Mouse (Mus musculus): Measurements from ENCODE around the gene Cd47. TPM values are rescaled to one million over a fixed set of nuclear protein-coding genes. Genes with fewer than 3 reads are reported as not detected.
A peak's percentile ranks its signal among the peaks of the same experiment; 100 is the strongest.

The Cd47 gene
- polyA plus RNA-seq, 1 experiment from 2014 or later = 98.2 TPM

GRCm38 (mm10) chr16:49798790-49799189 lies 1.5 kb upstream of the Cd47 start:
- H3K4me2 ChIP-seq (replicated peaks; ENCODE audit: low read depth) = no peak overlapping the region
- TF ChIP-seq CTCF (IDR thresholded peaks at IDR 0.05; ENCODE audit: low read depth) = no peak
- no peaks in the 10 kb centered on the region for H3K36me3 ChIP-seq (ENCODE audit: control insufficient read depth, insufficient read depth)
- no peak overlapping the region for H3K27ac ChIP-seq (ENCODE audit: low read depth, low read length)
- no peaks in the 10 kb centered on the region for H3K9me3 ChIP-seq (ENCODE audit: control insufficient read depth)
- no peaks in the 10 kb centered on the region for H3K4me1 ChIP-seq (replicated peaks; ENCODE audit: control insufficient read depth, insufficient read depth, low read length)
- H3K9ac ChIP-seq (ENCODE audit: low read depth, low read length) = no peak overlapping the region
- no peak overlapping the region for H3K4me3 ChIP-seq (ENCODE audit: low read depth, low read length)
- no peak for ATAC-seq
- no peaks in the 10 kb centered on the region for H3K27me3 ChIP-seq (replicated peaks; ENCODE audit: control insufficient read depth, insufficient read depth, low read length)
- 77% methylated on average over 6 of the region's 6 CpGs for WGBS

- H3K36me3 ChIP-seq (ENCODE audit: control insufficient read depth, insufficient read depth) = no peaks in the 10 kb centered on the region
- no peak overlapping the region for H3K27ac ChIP-seq (ENCODE audit: low read depth, low read length)
- H3K9me3 ChIP-seq (ENCODE audit: control insufficient read depth) = no peaks in the 10 kb centered on the region
- no peak overlapping the region for H3K9ac ChIP-seq (ENCODE audit: low read depth, low read length)
- ATAC-seq = no peak
- H3K27me3 ChIP-seq (replicated peaks; ENCODE audit: control insufficient read depth, insufficient read depth, low read length) = no peaks in the 10 kb centered on the region
- no peak overlapping the region for H3K4me3 ChIP-seq (ENCODE audit: low read depth, low read length)
- no peak overlapping the region for H3K4me2 ChIP-seq (replicated peaks; ENCODE audit: low read depth)
- WGBS = 70% methylated on average over 5 of the region's 5 CpGs
- no peak for TF ChIP-seq CTCF (IDR thresholded peaks at IDR 0.05; ENCODE audit: low read depth)
- no peaks in the 10 kb centered on the region for H3K4me1 ChIP-seq (replicated peaks; ENCODE audit: control insufficient read depth, insufficient read depth, low read length)
These were observed 663 bp downstream of the Cd47 start for GRCm38 (mm10) chr16:49800996-49801395.

- Histone ChIP-seq H3K4me1 (replicated peaks; ENCODE audit: control insufficient read depth, insufficient read depth, low read length) (no peaks in the 10 kb centered on the region), H3K9ac (ENCODE audit: low read depth, low read length) (no peak overlapping the region), H3K36me3 (ENCODE audit: control insufficient read depth, insufficient read depth) (no peaks in the 10 kb centered on the region), H3K9me3 (ENCODE audit: control insufficient read depth) (no peaks in the 10 kb centered on the region), H3K27me3 (replicated peaks; ENCODE audit: control insufficient read depth, insufficient read depth, low read length) (no peaks in the 10 kb centered on the region), H3K27ac (ENCODE audit: low read depth, low read length) (no peak overlapping the region), H3K4me2 (replicated peaks; ENCODE audit: low read depth) (no peak overlapping the region), H3K4me3 (ENCODE audit: low read depth, low read length) (no peak overlapping the region)
- no peak for TF ChIP-seq CTCF (IDR thresholded peaks at IDR 0.05; ENCODE audit: low read depth)
- 59% methylated on average over 5 of the region's 5 CpGs for WGBS
- ATAC-seq = no peak
These were observed 1.1 kb downstream of the Cd47 start for GRCm38 (mm10) chr16:49801399-49801798.

GRCm38 (mm10) chr16:49802993-49803392 lies 2.7 kb downstream of the Cd47 start:
- Histone ChIP-seq H3K36me3 (ENCODE audit: control insufficient read depth, insufficient read depth) (no peaks in the 10 kb centered on the region), H3K4me2 (replicated peaks; ENCODE audit: low read depth) (no peak overlapping the region), H3K27ac (ENCODE audit: low read depth, low read length) (no peak overlapping the region), H3K4me3 (ENCODE audit: low read depth, low read length) (no peak overlapping the region), H3K9me3 (ENCODE audit: control insufficient read depth) (no peaks in the 10 kb centered on the region), H3K9ac (ENCODE audit: low read depth, low read length) (no peak overlapping the region), H3K27me3 (replicated peaks; ENCODE audit: control insufficient read depth, insufficient read depth, low read length) (no peaks in the 10 kb centered on the region), H3K4me1 (replicated peaks; ENCODE audit: control insufficient read depth, insufficient read depth, low read length) (no peaks in the 10 kb centered on the region)
- WGBS = 66% methylated on average over 2 of the region's 2 CpGs
- TF ChIP-seq CTCF (IDR thresholded peaks at IDR 0.05; ENCODE audit: low read depth) = no peak
- no peak for ATAC-seq

- peak overlapping the region; percentile 20; the same call in 1 of the 2 replicates for H3K4me3 ChIP-seq (ENCODE audit: low read depth, low read length)
- peak overlapping the region; percentile 61 for H3K4me2 ChIP-seq (replicated peaks; ENCODE audit: low read depth)
- 9% methylated on average over 12 of the region's 12 CpGs for WGBS
- TF ChIP-seq CTCF (IDR thresholded peaks at IDR 0.05; ENCODE audit: low read depth) = no peak
- no peaks in the 10 kb centered on the region for H3K27me3 ChIP-seq (replicated peaks; ENCODE audit: control insufficient read depth, insufficient read depth, low read length)
- H3K9me3 ChIP-seq (ENCODE audit: control insufficient read depth) = no peaks in the 10 kb centered on the region
- no peaks in the 10 kb centered on the region for H3K4me1 ChIP-seq (replicated peaks; ENCODE audit: control insufficient read depth, insufficient read depth, low read length)
- no peak for ATAC-seq
- no peak overlapping the region for H3K27ac ChIP-seq (ENCODE audit: low read depth, low read length)
- H3K9ac ChIP-seq (ENCODE audit: low read depth, low read length) = no peak overlapping the region
- no peaks in the 10 kb centered on the region for H3K36me3 ChIP-seq (ENCODE audit: control insufficient read depth, insufficient read depth)
These were observed 3.7 kb downstream of the Cd47 start for GRCm38 (mm10) chr16:49803932-49804461.

GRCm38 (mm10) chr16:49806920-49807319 lies 6.6 kb downstream of the Cd47 start:
- Histone ChIP-seq H3K9me3 (ENCODE audit: control insufficient read depth) (no peaks in the 10 kb centered on the region), H3K27me3 (replicated peaks; ENCODE audit: control insufficient read depth, insufficient read depth, low read length) (no peaks in the 10 kb centered on the region), H3K4me2 (replicated peaks; ENCODE audit: low read depth) (no peak overlapping the region), H3K36me3 (ENCODE audit: control insufficient read depth, insufficient read depth) (no peaks in the 10 kb centered on the region), H3K4me3 (ENCODE audit: low read depth, low read length) (no peak overlapping the region), H3K4me1 (replicated peaks; ENCODE audit: control insufficient read depth, insufficient read depth, low read length) (no peaks in the 10 kb centered on the region), H3K27ac (ENCODE audit: low read depth, low read length) (no peak overlapping the region), H3K9ac (ENCODE audit: low read depth, low read length) (no peak overlapping the region)
- no peak for TF ChIP-seq CTCF (IDR thresholded peaks at IDR 0.05; ENCODE audit: low read depth)
- no peak for ATAC-seq
- WGBS = 86% methylated on average over 10 of the region's 10 CpGs

- Histone ChIP-seq H3K4me1 (replicated peaks; ENCODE audit: control insufficient read depth, insufficient read depth, low read length) (no peaks in the 10 kb centered on the region), H3K27ac (ENCODE audit: low read depth, low read length) (no peak overlapping the region), H3K4me2 (replicated peaks; ENCODE audit: low read depth) (no peak overlapping the region), H3K36me3 (ENCODE audit: control insufficient read depth, insufficient read depth) (no peaks in the 10 kb centered on the region), H3K9ac (ENCODE audit: low read depth, low read length) (no peak overlapping the region), H3K9me3 (ENCODE audit: control insufficient read depth) (no peaks in the 10 kb centered on the region), H3K27me3 (replicated peaks; ENCODE audit: control insufficient read depth, insufficient read depth, low read length) (no peaks in the 10 kb centered on the region), H3K4me3 (ENCODE audit: low read depth, low read length) (no peak overlapping the region)
- WGBS = 64% methylated on average over 7 of the region's 7 CpGs
- no peak for ATAC-seq
- TF ChIP-seq CTCF (IDR thresholded peaks at IDR 0.05; ENCODE audit: low read depth) = no peak
These were observed 7.1 kb downstream of the Cd47 start for GRCm38 (mm10) chr16:49807419-49807841.
